Mouse (Mus musculus) hematopoietic stem cell, adult 5-6 weeks (primary cell): Measurements from ENCODE around the gene Pou2f1. TPM values are rescaled to one million over a fixed set of nuclear protein-coding genes. Genes with fewer than 3 reads are reported as not detected.
A peak's percentile ranks its signal among the peaks of the same experiment; 100 is the strongest.

ENCODE experiments used
- ATAC-seq, 2 experiments: fragments of 125-278 bp in 1 of 2; replicated peaks in 1 of 2; 2 replicates each; pipeline ENCODE4 v1.8.0; 2016 to 2017; ENCODE audit warnings: inconsistent platforms in 2 of 2, mild to moderate bottlenecking in 2 of 2, moderate number of reproducible peaks in 2 of 2, low read depth in 1 of 2, moderate TSS enrichment in 1 of 2; ENCODE audit not compliant: low FRiP score in 2 of 2, poor library complexity in 2 of 2, severe bottlenecking in 2 of 2, insufficient read depth in 1 of 2, low TSS enrichment in 1 of 2
- total RNA-seq: library from RNA; stranded (forward); fragments of 172-1452, 232-1000 nt; gene quantifications from 2 replicates; pipeline ENCODE4 v1.2.3, GENCODE M21; 2017

The Pou2f1 gene
- 22.8 and 24.2 TPM in 2 replicates for total RNA-seq

- peak; percentile 55 to 66 for ATAC-seq
Observed at GRCm38 (mm10) chr1:166002520-166003155, at the start of gene Pou2f1. Gene Pou2f1 (minus strand): TSS chr1:166002678.

- ATAC-seq = no peak
Observed at GRCm38 (mm10) chr1:166049046-166049827, 46.8 kb upstream of the Pou2f1 start.

GRCm38 (mm10) chr1:166048230-166048911 lies 45.9 kb upstream of the Pou2f1 start:
- peak; percentile 19 to 24; a peak in 3 of 4 replicates for ATAC-seq

GRCm38 (mm10) chr1:166047505-166048170 lies 45.2 kb upstream of the Pou2f1 start:
- peak; percentile 60 to 64 for ATAC-seq

- ATAC-seq = no peak
Observed at GRCm38 (mm10) chr1:166045894-166046197, 43.4 kb upstream of the Pou2f1 start.

GRCm38 (mm10) chr1:166045060-166045893 lies 42.8 kb upstream of the Pou2f1 start:
- no peak for ATAC-seq

GRCm38 (mm10) chr1:166043451-166044149 lies 41.1 kb upstream of the Pou2f1 start:
- ATAC-seq = peak; percentile 35 to 68

GRCm38 (mm10) chr1:166041501-166041900 lies 39.0 kb upstream of the Pou2f1 start:
- no peak for ATAC-seq

GRCm38 (mm10) chr1:166038731-166039332 lies 36.4 kb upstream of the Pou2f1 start:
- ATAC-seq = no peak

GRCm38 (mm10) chr1:166035045-166035444 lies 32.6 kb upstream of the Pou2f1 start:
- ATAC-seq = no peak

- peak in 1 of 2 experiments; percentile 56; a peak in 2 of 4 replicates for ATAC-seq
Observed at GRCm38 (mm10) chr1:166031673-166032547, 29.4 kb upstream of the Pou2f1 start.

GRCm38 (mm10) chr1:166023981-166024380 lies 21.5 kb upstream of the Pou2f1 start:
- ATAC-seq = no peak

- no peak for ATAC-seq
Observed at GRCm38 (mm10) chr1:166017203-166017602, 14.7 kb upstream of the Pou2f1 start.

GRCm38 (mm10) chr1:166016306-166016705 lies 13.8 kb upstream of the Pou2f1 start:
- peak; percentile 83 to 92 for ATAC-seq

- peak in 1 of 2 experiments; percentile 30; a peak in 1 of 4 replicates for ATAC-seq
Observed at GRCm38 (mm10) chr1:166014530-166014929, 12.1 kb upstream of the Pou2f1 start.
